Comparison of ENCODE assay signal across 8 mouse cellular contexts in genomic region chr7:16474445-16474844, GRCm38 (mm10). TPM values are rescaled to one million over a fixed set of nuclear protein-coding genes. Genes with fewer than 3 reads are reported as not detected.
DNase-seq lines count a peak whose midpoint lies in the region; ATAC-seq lines count a peak whose summit lies in the region.

No protein-coding gene starts in this region.

- H3K27ac ChIP-seq in liver, embryonic 13.5 days = no peak overlapping the region
- no peak overlapping the region for H3K27ac ChIP-seq in stomach, embryonic 15.5 days

- DNase-seq in adrenal gland, adult 2 months = peak; percentile 40
- DNase-seq in adrenal gland, postnatal 4 days (ENCODE audit: low spot score in 2 of 2) = no peak
- DNase-seq in spleen, postnatal 4 days (ENCODE audit: low spot score in 2 of 2) = peak; percentile 53 to 77
- no peak for DNase-seq in spleen, adult 18-20 months
- no peak for DNase-seq in liver, embryonic 13.5 days
- DNase-seq in T-cell, adult 2 months (ENCODE audit: low spot score) = no peak
- no peak for DNase-seq in right cerebral cortex, postnatal 25 days

- 6% methylated on average over 33 of the region's 33 CpGs for WGBS in liver, embryonic 13.5 days (ENCODE audit: insufficient replicate concordance)
- WGBS in stomach, embryonic 15.5 days = 3% methylated on average over 33 of the region's 33 CpGs

- H3K4me2 ChIP-seq in liver, embryonic 13.5 days = peak overlapping the region; percentile 46
- H3K4me2 ChIP-seq in stomach, embryonic 15.5 days = peak overlapping the region; percentile 24

- peaks cover 86% of the 10 kb centered on the region for H3K27me3 ChIP-seq in liver, embryonic 13.5 days
- peaks cover 71% of the 10 kb centered on the region for H3K27me3 ChIP-seq in stomach, embryonic 15.5 days (replicated peaks)

- H3K36me3 ChIP-seq in liver, embryonic 13.5 days = no peaks in the 10 kb centered on the region
- no peaks in the 10 kb centered on the region for H3K36me3 ChIP-seq in stomach, embryonic 15.5 days

- ATAC-seq in liver, embryonic 13.5 days (ENCODE audit: low read depth) = no peak
- no peak for ATAC-seq in stomach, embryonic 15.5 days (ENCODE audit: insufficient read depth, low FRiP score, low read depth)

- no peaks in the 10 kb centered on the region for H3K9me3 ChIP-seq in liver, embryonic 13.5 days (replicated peaks)
- H3K9me3 ChIP-seq in stomach, embryonic 15.5 days = no peaks in the 10 kb centered on the region

- peak overlapping the region; percentile 27 for H3K4me3 ChIP-seq in liver, embryonic 13.5 days (replicated peaks)
- H3K4me3 ChIP-seq in stomach, embryonic 15.5 days (replicated peaks) = no peak overlapping the region; the same call in 1 of the 2 replicates

- H3K9ac ChIP-seq in liver, embryonic 13.5 days = no peak overlapping the region
- H3K9ac ChIP-seq in stomach, embryonic 15.5 days = no peak overlapping the region

- H3K4me1 ChIP-seq in liver, embryonic 13.5 days (replicated peaks) = peaks cover 23% of the 10 kb centered on the region
- peaks cover 20% of the 10 kb centered on the region for H3K4me1 ChIP-seq in stomach, embryonic 15.5 days

RNA-seq across cellular contexts. Expression of gene Npas1, which starts 3.1 kb away (rescaled TPM):
- not detected for total RNA-seq in adrenal gland, adult 2 months (2021)
- polyA plus RNA-seq in adrenal gland, adult 2 months (2012; rRNA removed) = not detected in 2 replicates
- total RNA-seq in adrenal gland, postnatal 4 days (2021) = under 1 TPM in 1 of 2 experiments, not detected in 1; 0.20 TPM
- 0.13 and 0.16 TPM in 2 replicates for polyA plus RNA-seq in liver, embryonic 13.5 days (2015; fragmentation: Nextera tagmentation; extraction: Ambion mirVana)
- polyA plus RNA-seq in stomach, embryonic 15.5 days (2015; fragmentation: Nextera tagmentation; extraction: Ambion mirVana) = 0.33 and 0.49 TPM in 2 replicates

RNA-seq across cellular contexts. Expression of gene Tmem160, which starts 21.9 kb away (rescaled TPM):
- total RNA-seq in adrenal gland, adult 2 months (2021) = 10 to 100 TPM; 31.1 to 76.6 TPM
- polyA plus RNA-seq in adrenal gland, adult 2 months (2012; rRNA removed) = 409 and 528 TPM in 2 replicates
- total RNA-seq in adrenal gland, postnatal 4 days (2021) = 10 to 100 TPM; 39.1 to 39.9 TPM
- polyA plus RNA-seq in liver, embryonic 13.5 days (2015; fragmentation: Nextera tagmentation; extraction: Ambion mirVana) = 30.0 and 35.4 TPM in 2 replicates
- polyA plus RNA-seq in stomach, embryonic 15.5 days (2015; fragmentation: Nextera tagmentation; extraction: Ambion mirVana) = 48.5 and 57.0 TPM in 2 replicates

Comparison
In these comparisons a context has a peak if more than half of its experiments do, and no peak if none do; other contexts are left out.
1. DNase-seq: peak in adrenal gland, adult 2 months (single experiment) and spleen, postnatal 4 days (2 of 2); none in adrenal gland, postnatal 4 days (0 of 2), spleen, adult 18-20 months (0 of 2), liver, embryonic 13.5 days (single experiment), T-cell, adult 2 months (single experiment) and right cerebral cortex, postnatal 25 days (single experiment).